Mouse (Mus musculus): Measurements from ENCODE around the gene Rtkn2.

GRCm38 (mm10) chr10:68101251-68101650 is 121.9 kb downstream of the Rtkn2 start:
- TF ChIP-seq CTCF (conservative IDR thresholded peaks at IDR 0.05; ENCODE audit: insufficient read depth, insufficient read length, low read depth, low read length) (no peak), POLR2A (IDR thresholded peaks at IDR 0.05; ENCODE audit: low read depth, low read length) (no peak)

Data from kidney, adult 2 months (tissue).